Mouse (Mus musculus) ovary, postnatal 10 days (tissue): ENCODE data around the gene Cfap43.

Experiments used
- DNase-seq: peaks from one replicate; pipeline ENCODE4 v3.0.0; 2022; ENCODE audit warnings: low spot score

The Cfap43 gene

DNA sequence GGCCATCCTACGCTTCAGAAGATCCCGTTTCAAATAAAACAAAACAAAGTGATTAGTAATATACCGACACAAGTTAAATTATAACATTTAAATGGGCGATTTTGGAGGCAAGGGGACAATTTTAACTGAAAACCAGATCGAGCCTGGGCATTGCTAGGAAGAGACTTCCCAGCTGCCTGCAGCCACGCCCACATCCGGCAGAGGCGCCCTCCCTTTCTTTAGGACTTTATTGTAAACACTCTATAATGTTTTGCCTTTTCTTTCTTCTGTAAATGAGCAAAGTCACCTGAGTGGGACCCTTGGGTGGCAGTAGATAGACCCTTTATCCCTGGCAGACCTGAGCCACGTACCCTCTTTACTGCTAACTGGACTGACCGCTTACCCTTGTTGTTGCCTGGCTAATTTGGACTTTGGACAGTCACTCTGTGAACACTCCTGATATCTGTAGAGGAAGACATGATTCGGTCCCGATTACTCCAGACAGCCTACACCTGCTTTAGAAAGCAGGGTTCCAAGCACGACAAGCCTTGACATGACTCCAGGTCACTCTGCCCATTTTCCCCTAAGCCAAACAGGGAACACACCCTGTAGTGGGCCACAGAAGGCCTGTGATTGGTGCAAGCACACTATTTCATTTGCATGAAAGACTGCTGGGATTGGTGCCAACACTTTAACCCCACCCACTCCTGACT, 213.9 kb downstream of the Cfap43 start:
- no peak for DNase-seq

DNA sequence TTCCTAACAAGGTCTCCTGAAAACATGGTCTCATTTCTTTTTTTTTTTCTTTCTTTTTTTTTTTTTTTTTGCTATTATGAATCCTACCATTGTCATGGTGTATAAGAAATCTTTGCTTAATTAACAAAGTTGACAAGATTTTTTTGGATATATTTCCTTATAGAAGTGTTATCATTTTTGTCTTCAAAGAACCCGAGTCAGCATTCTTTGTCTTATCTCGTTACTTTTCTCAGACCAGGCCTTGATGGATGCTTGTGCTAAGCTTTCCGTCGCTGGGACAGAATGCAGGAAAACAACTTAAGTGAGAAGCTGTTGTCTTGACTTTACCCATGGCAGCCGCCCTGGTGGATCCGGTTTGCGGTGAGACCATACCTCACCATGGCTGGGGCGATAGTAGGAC, 218.6 kb downstream of the Cfap43 start:
- no peak for DNase-seq

GRCm38 (mm10) chr19:47699743-47700142, 219.3 kb downstream of the Cfap43 start:
- DNase-seq, result no peak

DNA sequence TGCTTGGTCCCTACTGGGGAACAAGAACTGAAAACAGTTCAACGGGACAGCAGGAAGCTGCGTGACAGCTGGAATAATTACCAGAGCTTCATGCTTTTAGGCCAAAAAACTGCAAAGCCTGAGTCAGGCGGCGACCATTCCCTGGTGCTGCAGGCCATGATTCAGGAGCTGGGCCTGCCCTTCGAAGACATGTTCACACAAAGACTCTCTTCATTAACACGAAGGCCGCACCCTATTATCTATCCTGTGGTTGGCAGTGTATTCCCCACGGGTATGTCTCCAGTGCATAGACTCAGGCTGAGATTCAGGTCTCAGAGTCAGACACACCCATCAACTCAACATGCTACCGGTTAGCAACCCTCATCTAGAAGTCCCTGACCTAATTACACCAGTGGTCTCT, 220.8 kb downstream of the Cfap43 start:
- DNase-seq, result no peak

GRCm38 (mm10) chr19:47697067-47697466, 222.0 kb downstream of the Cfap43 start:
- no peak for DNase-seq

GRCm38 (mm10) chr19:47696411-47696810, 222.7 kb downstream of the Cfap43 start:
- DNase-seq, result no peak

GRCm38 (mm10) chr19:47695725-47696124, 223.4 kb downstream of the Cfap43 start:
- no peak for DNase-seq

GRCm38 (mm10) chr19:47691994-47692393, 227.1 kb downstream of the Cfap43 start, which contains the start of gene Col17a1:
Col17a1 (minus strand) TSS chr19:47692094.
- DNase-seq, result no peak

- DNase-seq, result no peak
Observed at GRCm38 (mm10) chr19:47689592-47689991, 229.5 kb downstream of the Cfap43 start.
